Mouse (Mus musculus): ENCODE data around the gene Rnf185. TPM values are rescaled to one million over a fixed set of nuclear protein-coding genes. Genes with fewer than 3 reads are reported as not detected.

Gene Rnf185
- polyA plus RNA-seq (2015; fragmentation: Illumina TruSeq; extraction: RNeasy Lipid Tissue Mini Kit (QIAGEN cat#74804); ENCODE audit: insufficient read depth, low replicate concordance) = 25.4 TPM

DNA sequence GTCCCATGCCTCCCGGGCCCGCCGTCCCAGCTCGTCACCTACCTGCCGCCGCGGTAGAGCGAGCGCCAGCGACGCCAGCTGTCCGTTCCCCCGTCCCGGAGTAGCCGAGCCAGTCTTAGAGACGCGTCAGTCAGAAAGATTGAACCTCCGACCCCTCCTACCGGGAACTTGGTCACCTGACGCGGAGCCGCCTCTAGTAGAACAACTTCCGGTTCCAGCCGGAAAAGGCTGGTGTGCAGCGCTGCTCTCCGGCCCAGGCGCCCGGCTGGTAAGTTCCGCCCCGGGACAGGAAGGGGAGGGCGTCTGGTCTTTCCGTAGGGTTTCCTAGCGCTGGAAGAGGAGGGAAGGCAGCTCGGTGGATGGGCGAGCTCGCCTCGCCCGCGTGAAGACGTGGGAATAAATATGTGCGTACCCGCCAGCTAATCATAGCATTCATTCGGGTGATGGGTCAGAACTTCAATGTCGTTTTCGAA is at the start of gene Rnf185:
Rnf185 (minus strand) TSS at position 197 of the 473 bp plus-strand sequence.

DNA sequence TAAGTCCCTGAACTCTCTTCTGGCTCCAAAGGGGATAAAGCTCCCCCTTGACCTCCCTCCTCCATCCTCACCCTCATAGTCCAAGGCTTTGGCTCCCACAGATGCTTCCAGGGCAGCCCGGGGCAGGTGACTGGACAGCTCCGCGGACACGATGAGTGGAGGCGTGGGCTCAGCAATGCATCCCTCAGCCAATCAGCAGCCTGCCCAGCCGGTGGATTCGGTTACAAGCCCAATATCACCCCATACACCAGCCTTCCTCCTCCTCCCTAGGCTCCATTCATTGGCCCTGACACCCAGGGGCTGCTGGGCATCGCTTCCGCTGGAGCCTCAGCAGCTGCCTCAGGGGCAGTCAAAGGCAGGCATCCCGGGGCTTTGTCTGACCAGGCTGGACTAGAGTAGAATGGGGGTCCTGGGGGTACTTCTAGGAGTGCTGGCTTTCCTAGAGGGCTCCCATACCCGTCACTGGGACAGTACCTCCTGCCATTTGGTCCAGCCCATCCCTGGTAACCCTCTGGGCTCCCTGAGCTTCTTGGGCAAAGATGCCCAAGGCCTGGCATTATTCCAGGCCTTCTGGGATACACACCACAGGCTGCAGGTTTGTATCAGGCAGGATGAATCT is 35.9 kb upstream of the Rnf185 start, which contains the start of gene Pla2g3:
Pla2g3 (plus strand) TSS at position 333 of the 619 bp plus-strand sequence.

GRCm38 (mm10) chr11:3408997-3409732 is 43.0 kb downstream of the Rnf185 start, which contains the start of gene Limk2:
Gene Limk2, minus strand, starts transcription at chr11:3409189.

Other genes starting within 250 kb of the Rnf185 start
- gene Eif4enif1, start 250.0 kb downstream of the Rnf185 start, polyA plus RNA-seq (2015; fragmentation: Illumina TruSeq; extraction: RNeasy Lipid Tissue Mini Kit (QIAGEN cat#74804); ENCODE audit: insufficient read depth, low replicate concordance) = 85.9 TPM
- gene Drg1, start 185.9 kb downstream of the Rnf185 start, polyA plus RNA-seq (2015; fragmentation: Illumina TruSeq; extraction: RNeasy Lipid Tissue Mini Kit (QIAGEN cat#74804); ENCODE audit: insufficient read depth, low replicate concordance) = 117 TPM
- gene Patz1, start 163.5 kb downstream of the Rnf185 start, polyA plus RNA-seq (2015; fragmentation: Illumina TruSeq; extraction: RNeasy Lipid Tissue Mini Kit (QIAGEN cat#74804); ENCODE audit: insufficient read depth, low replicate concordance) = 39.5 TPM
- 48.9 TPM for gene Pik3ip1, start 122.0 kb downstream of the Rnf185 start, polyA plus RNA-seq (2015; fragmentation: Illumina TruSeq; extraction: RNeasy Lipid Tissue Mini Kit (QIAGEN cat#74804); ENCODE audit: insufficient read depth, low replicate concordance)
- 61.6 TPM for gene Limk2, start 43.2 kb downstream of the Rnf185 start, polyA plus RNA-seq (2015; fragmentation: Illumina TruSeq; extraction: RNeasy Lipid Tissue Mini Kit (QIAGEN cat#74804); ENCODE audit: insufficient read depth, low replicate concordance)
- 0.36 TPM for gene Pla2g3, start 35.9 kb upstream of the Rnf185 start, polyA plus RNA-seq (2015; fragmentation: Illumina TruSeq; extraction: RNeasy Lipid Tissue Mini Kit (QIAGEN cat#74804); ENCODE audit: insufficient read depth, low replicate concordance)
- 0.08 TPM for gene Inpp5j, start 52.5 kb upstream of the Rnf185 start, polyA plus RNA-seq (2015; fragmentation: Illumina TruSeq; extraction: RNeasy Lipid Tissue Mini Kit (QIAGEN cat#74804); ENCODE audit: insufficient read depth, low replicate concordance)
- 6.9 TPM for gene Selenom, start 62.3 kb upstream of the Rnf185 start, polyA plus RNA-seq (2015; fragmentation: Illumina TruSeq; extraction: RNeasy Lipid Tissue Mini Kit (QIAGEN cat#74804); ENCODE audit: insufficient read depth, low replicate concordance)
- 5.5 TPM for gene Smtn, start 88.2 kb upstream of the Rnf185 start, polyA plus RNA-seq (2015; fragmentation: Illumina TruSeq; extraction: RNeasy Lipid Tissue Mini Kit (QIAGEN cat#74804); ENCODE audit: insufficient read depth, low replicate concordance)
- 45.8 TPM for gene Morc2a, start 196.8 kb upstream of the Rnf185 start, polyA plus RNA-seq (2015; fragmentation: Illumina TruSeq; extraction: RNeasy Lipid Tissue Mini Kit (QIAGEN cat#74804); ENCODE audit: insufficient read depth, low replicate concordance)